In genomic region chr3:28359138-28359537, GRCm38 (mm10) we compare ENCODE assay signal across 12 mouse cellular contexts.
DNase-seq lines count a peak whose midpoint lies in the region; ATAC-seq lines count a peak whose summit lies in the region.
"Had no signal": no experiment of that assay in that cellular context is flagged by ENCODE, and none has a peak within 500 bp of the region (broad histone marks: within the 10 kb centered on the region; RNA-seq: fewer than 3 reads in every experiment).

No protein-coding gene starts in this region.

- 0 out of 2 replicates have a peak, but pooled peaks cover 2% of the 10 kb centered on the region for H3K36me3 ChIP-seq in heart, embryonic 16.5 days (ENCODE audit: control insufficient read depth, insufficient read depth)
- no peaks in the 10 kb centered on the region for H3K36me3 ChIP-seq in limb, embryonic 11.5 days (ENCODE audit: control insufficient read depth, insufficient read depth, low read length)
- H3K36me3 ChIP-seq in hindbrain, embryonic 14.5 days (replicated peaks; ENCODE audit: control insufficient read depth, insufficient read depth): peaks cover 13% of the 10 kb centered on the region; the same call in 1 of the 2 replicates
- H3K36me3 ChIP-seq in forebrain, embryonic 15.5 days: peaks cover 5% of the 10 kb centered on the region

- DNase-seq in heart, adult 8-10 months (ENCODE audit: low spot score): no peak
- DNase-seq in embryo, embryonic 10.5 days (ENCODE audit: low spot score): peak; percentile 32
- DNase-seq in limb, embryonic 11.5 days (ENCODE audit: low spot score): peak; percentile 47
- DNase-seq in lung, postnatal 4 days: peak; percentile 44 to 50
- DNase-seq in hindbrain, embryonic 14.5 days (ENCODE audit: low spot score): no peak
- DNase-seq in spleen, postnatal 4 days (ENCODE audit: low spot score in 2 of 2): no peak
- DNase-seq: retina, postnatal 1 day had no signal

- no peaks in the 10 kb centered on the region; the same call in 1 of the 2 replicates for H3K4me1 ChIP-seq in heart, embryonic 16.5 days (ENCODE audit: control insufficient read depth, insufficient read depth, low read length)
- peaks cover 4% of the 10 kb centered on the region; the same call in 1 of the 2 replicates for H3K4me1 ChIP-seq in limb, embryonic 11.5 days (ENCODE audit: control insufficient read depth, insufficient read depth, low read length)
- H3K4me1 ChIP-seq in hindbrain, embryonic 14.5 days (replicated peaks; ENCODE audit: control insufficient read depth, insufficient read depth, low read length): no peaks in the 10 kb centered on the region
- H3K4me1 ChIP-seq in forebrain, embryonic 15.5 days: no peaks in the 10 kb centered on the region

- WGBS in heart, embryonic 16.5 days: 35% methylated on average over 6 of the region's 6 CpGs
- WGBS in limb, embryonic 11.5 days: 18% methylated on average over 6 of the region's 6 CpGs
- WGBS in hindbrain, embryonic 14.5 days: 85% methylated on average over 6 of the region's 6 CpGs
- 87% methylated on average over 6 of the region's 6 CpGs for WGBS in forebrain, embryonic 15.5 days

- no peaks in the 10 kb centered on the region for H3K27me3 ChIP-seq in heart, embryonic 16.5 days (ENCODE audit: control insufficient read depth, insufficient read depth, low read length)
- H3K27me3 ChIP-seq in limb, embryonic 11.5 days (ENCODE audit: control insufficient read depth, insufficient read depth, low read length): no peaks in the 10 kb centered on the region
- no peaks in the 10 kb centered on the region for H3K27me3 ChIP-seq in hindbrain, embryonic 14.5 days (ENCODE audit: control insufficient read depth, insufficient read depth, low read length)
- H3K27me3 ChIP-seq in forebrain, embryonic 15.5 days: no peaks in the 10 kb centered on the region

- ATAC-seq in heart, embryonic 16.5 days (replicated peaks; ENCODE audit: extremely low read depth, insufficient read depth, low FRiP score): peak; percentile 60
- ATAC-seq in limb, embryonic 11.5 days (ENCODE audit: insufficient number of reproducible peaks, low FRiP score, low TSS enrichment, low read depth): no peak
- ATAC-seq in hindbrain, embryonic 14.5 days (ENCODE audit: low FRiP score): no peak
- ATAC-seq in forebrain, embryonic 15.5 days (replicated peaks): no peak
- ATAC-seq: inflammation-experienced regulatory T-cells, adult 6 months had no signal

- no peak overlapping the region for H3K4me3 ChIP-seq in heart, embryonic 16.5 days (ENCODE audit: low read length)
- no peak overlapping the region for H3K4me3 ChIP-seq in limb, embryonic 11.5 days (ENCODE audit: low read depth, low read length)
- no peak overlapping the region for H3K4me3 ChIP-seq in hindbrain, embryonic 14.5 days (replicated peaks; ENCODE audit: low read length)
- H3K4me3 ChIP-seq in forebrain, embryonic 15.5 days: no peak overlapping the region

- H3K9me3 ChIP-seq in heart, embryonic 16.5 days (replicated peaks; ENCODE audit: control insufficient read depth, low read length): no peaks in the 10 kb centered on the region; the same call in 1 of the 2 replicates
- H3K9me3 ChIP-seq in limb, embryonic 11.5 days (ENCODE audit: control insufficient read depth, low read length): no peaks in the 10 kb centered on the region
- no peaks in the 10 kb centered on the region for H3K9me3 ChIP-seq in hindbrain, embryonic 14.5 days (ENCODE audit: control insufficient read depth, low read length)
- no peaks in the 10 kb centered on the region for H3K9me3 ChIP-seq in forebrain, embryonic 15.5 days

- H3K9ac ChIP-seq in heart, embryonic 16.5 days (ENCODE audit: low read length): no peak overlapping the region
- H3K9ac ChIP-seq in limb, embryonic 11.5 days (ENCODE audit: low read length): no peak overlapping the region
- no peak overlapping the region for H3K9ac ChIP-seq in hindbrain, embryonic 14.5 days
- no peak overlapping the region for H3K9ac ChIP-seq in forebrain, embryonic 15.5 days (replicated peaks)

- peak overlapping the region; percentile 29; the same call in 1 of the 2 replicates for H3K4me2 ChIP-seq in heart, embryonic 16.5 days (ENCODE audit: low read depth, low read length)
- peak overlapping the region; percentile 8; the same call in 1 of the 2 replicates for H3K4me2 ChIP-seq in limb, embryonic 11.5 days (ENCODE audit: low read depth, severe bottlenecking)
- H3K4me2 ChIP-seq in hindbrain, embryonic 14.5 days (replicated peaks): no peak overlapping the region
- no peak overlapping the region for H3K4me2 ChIP-seq in forebrain, embryonic 15.5 days (replicated peaks)
- H3K4me2 ChIP-seq: heart, embryonic 11.5 days; midbrain, embryonic 11.5 days had no signal

- no peak overlapping the region for H3K27ac ChIP-seq in heart, embryonic 16.5 days (ENCODE audit: low read length)
- no peak overlapping the region for H3K27ac ChIP-seq in limb, embryonic 11.5 days (replicated peaks; ENCODE audit: low read depth, low read length)
- H3K27ac ChIP-seq in hindbrain, embryonic 14.5 days: no peak overlapping the region
- no peak overlapping the region for H3K27ac ChIP-seq in forebrain, embryonic 15.5 days (replicated peaks)

Comparison
In these comparisons a context has a peak if more than half of its experiments do, and no peak if none do; other contexts are left out.
1. H3K4me2 ChIP-seq: peak in heart, embryonic 16.5 days (single experiment) and limb, embryonic 11.5 days (single experiment); none in hindbrain, embryonic 14.5 days (single experiment) and forebrain, embryonic 15.5 days (single experiment).
2. DNase-seq: peak in embryo, embryonic 10.5 days (single experiment), limb, embryonic 11.5 days (single experiment) and lung, postnatal 4 days (2 of 2); none in heart, adult 8-10 months (single experiment), hindbrain, embryonic 14.5 days (single experiment) and spleen, postnatal 4 days (0 of 2).